Mouse (Mus musculus) neural tube, embryonic 13.5 days (tissue): ENCODE data around the gene Foxa1. TPM values are rescaled to one million over a fixed set of nuclear protein-coding genes. Genes with fewer than 3 reads are reported as not detected.

Source experiments
- ATAC-seq: fragments of 200-750 bp; cut with Nextera tagmentation; 2 replicates; pipeline ENCODE4 v1.8.0; 2017; ENCODE audit warnings: low read depth, mild to moderate bottlenecking, moderate TSS enrichment, moderate library complexity
- H3K27ac ChIP-seq: fragments of 300-500 bp; sonication (generic); replicated peaks from 2 replicates; pipeline ENCODE4 v1.5.1; 2015; ENCODE audit warnings: moderate library complexity, mild to moderate bottlenecking, inconsistent platforms
- H3K27me3 ChIP-seq: fragments of 300-500 bp; sonication (generic); 2 replicates; pipeline ENCODE4 v1.6.1; 2015; ENCODE audit warnings: mild to moderate bottlenecking, inconsistent platforms
- H3K36me3 ChIP-seq: fragments of 300-500 bp; sonication (generic); 2 replicates; pipeline ENCODE4 v1.6.1; 2015; ENCODE audit warnings: mild to moderate bottlenecking, inconsistent platforms
- H3K4me1 ChIP-seq: fragments of 300-500 bp; sonication (generic); replicated peaks from 2 replicates; pipeline ENCODE4 v1.6.1; 2015; ENCODE audit warnings: inconsistent platforms
- H3K4me2 ChIP-seq: fragments of 300-500 bp; sonication (generic); 2 replicates; pipeline ENCODE4 v1.6.1; 2015; ENCODE audit warnings: inconsistent platforms, mild to moderate bottlenecking, moderate library complexity
- H3K4me3 ChIP-seq: fragments of 300-500 bp; sonication (generic); 2 replicates; pipeline ENCODE4 v1.5.1; 2015; ENCODE audit warnings: mild to moderate bottlenecking, inconsistent platforms
- H3K9ac ChIP-seq: fragments of 300-500 bp; sonication (generic); 2 replicates; pipeline ENCODE4 v1.6.1; 2015; ENCODE audit warnings: moderate library complexity, mild to moderate bottlenecking, inconsistent platforms
- H3K9me3 ChIP-seq: fragments of 300-500 bp; sonication (generic); 2 replicates; pipeline ENCODE4 v1.6.1; 2016; ENCODE audit warnings: inconsistent platforms
- WGBS: fragments of 180-500 bp; shearing (Covaris S2); methylation state at CpG from one replicate; pipeline ENCODE4 v1.1.7; 2015; 5-methylcytosine and 5-hydroxymethylcytosine counted together
- polyA plus RNA-seq: library from polyadenylated mRNA; unstranded; fragments of >200 nt; fragmentation: Nextera tagmentation; extraction: Ambion mirVana; gene quantifications from 2 replicates; pipeline ENCODE4 v1.2.1, GENCODE M21; 2015

The Foxa1 gene
- polyA plus RNA-seq, 1 experiment from 2014 or later = 0.74 TPM

DNA sequence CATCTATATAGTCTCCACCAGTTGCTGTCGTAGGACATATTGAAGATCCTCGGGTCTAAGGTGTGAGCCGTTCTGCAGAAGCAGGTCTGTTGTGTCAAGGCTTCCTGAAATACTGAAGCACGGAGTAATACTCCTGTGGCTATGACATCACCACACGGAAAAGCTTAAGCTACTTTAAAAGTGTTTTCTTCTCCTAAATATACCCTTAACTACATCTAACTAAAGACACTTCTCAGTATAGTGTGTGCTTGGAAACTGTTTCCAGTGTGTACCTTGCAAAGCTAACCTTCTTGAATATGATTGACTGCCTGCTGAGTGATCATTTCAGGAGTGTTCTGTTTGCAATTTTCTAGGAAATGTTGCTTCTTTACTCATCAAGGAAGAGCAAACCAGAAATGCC, 35.2 kb downstream of the Foxa1 start:
- peaks cover 3% of the 10 kb centered on the region; the same call in 1 of the 2 replicates for H3K27me3 ChIP-seq
- no peak for ATAC-seq
- no peaks in the 10 kb centered on the region for H3K4me1 ChIP-seq
- H3K36me3 ChIP-seq = no peaks in the 10 kb centered on the region
- 83% methylated on average over 5 of the region's 5 CpGs for WGBS
- no peak overlapping the region for H3K4me3 ChIP-seq
- no peaks in the 10 kb centered on the region for H3K9me3 ChIP-seq
- no peak overlapping the region for H3K4me2 ChIP-seq
- H3K27ac ChIP-seq = no peak overlapping the region
- no peak overlapping the region for H3K9ac ChIP-seq

DNA sequence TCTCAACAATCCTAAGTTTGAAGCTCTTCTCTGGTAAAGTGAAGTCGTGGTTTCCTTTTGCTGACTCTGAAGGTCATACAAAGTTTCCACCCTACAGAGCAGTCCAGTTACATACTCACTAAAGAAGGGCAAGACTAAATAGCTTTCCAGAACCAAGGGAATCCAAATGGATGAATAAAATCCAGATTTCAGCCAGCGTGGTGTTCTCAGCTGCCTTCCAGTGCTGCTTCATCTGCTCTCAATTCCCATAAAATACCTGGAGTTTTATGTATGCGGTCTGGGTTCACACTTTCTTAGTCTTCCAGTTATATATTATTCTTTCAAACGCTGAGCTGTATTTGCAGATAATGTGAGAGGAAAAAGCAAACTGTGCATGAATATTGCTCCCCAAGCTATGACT, 35.6 kb downstream of the Foxa1 start:
- no peaks in the 10 kb centered on the region for H3K9me3 ChIP-seq

DNA sequence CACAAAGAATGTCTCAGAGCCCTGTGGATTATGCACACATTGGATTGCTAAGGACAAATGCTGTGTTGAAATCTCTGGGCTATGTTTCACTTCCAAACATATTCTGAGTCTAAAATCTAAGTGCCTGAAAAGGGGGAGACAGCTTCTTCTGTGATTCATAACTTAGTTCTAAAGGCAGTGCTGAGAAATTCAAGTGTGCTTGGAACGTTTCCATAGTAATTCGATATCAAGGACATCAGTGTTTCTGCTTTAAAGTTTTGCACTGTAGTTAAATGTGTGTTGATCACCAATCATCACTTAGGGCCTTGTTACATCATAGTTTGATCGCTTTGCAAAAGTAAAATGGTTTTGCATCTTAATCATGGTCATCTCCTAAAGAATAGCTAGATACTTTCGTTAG, 37.0 kb downstream of the Foxa1 start:
- Histone ChIP-seq H3K4me3 (no peak overlapping the region), H3K9ac (no peak overlapping the region), H3K36me3 (no peaks in the 10 kb centered on the region), H3K27me3 (no peaks in the 10 kb centered on the region), H3K9me3 (no peaks in the 10 kb centered on the region), H3K4me1 (no peaks in the 10 kb centered on the region), H3K27ac (no peak overlapping the region), H3K4me2 (no peak overlapping the region)
- no peak for ATAC-seq
- 83% methylated on average over 4 of the region's 4 CpGs for WGBS

More for the DNA sequence above, 35.6 kb downstream of the Foxa1 start:
- Histone ChIP-seq H3K27me3 (peaks cover 3% of the 10 kb centered on the region; the same call in 1 of the 2 replicates), H3K4me2 (no peak overlapping the region), H3K4me3 (no peak overlapping the region), H3K27ac (no peak overlapping the region), H3K4me1 (no peaks in the 10 kb centered on the region), H3K36me3 (no peaks in the 10 kb centered on the region), H3K9ac (no peak overlapping the region)
- 84% methylated on average over 4 of the region's 4 CpGs for WGBS
- ATAC-seq = no peak

DNA sequence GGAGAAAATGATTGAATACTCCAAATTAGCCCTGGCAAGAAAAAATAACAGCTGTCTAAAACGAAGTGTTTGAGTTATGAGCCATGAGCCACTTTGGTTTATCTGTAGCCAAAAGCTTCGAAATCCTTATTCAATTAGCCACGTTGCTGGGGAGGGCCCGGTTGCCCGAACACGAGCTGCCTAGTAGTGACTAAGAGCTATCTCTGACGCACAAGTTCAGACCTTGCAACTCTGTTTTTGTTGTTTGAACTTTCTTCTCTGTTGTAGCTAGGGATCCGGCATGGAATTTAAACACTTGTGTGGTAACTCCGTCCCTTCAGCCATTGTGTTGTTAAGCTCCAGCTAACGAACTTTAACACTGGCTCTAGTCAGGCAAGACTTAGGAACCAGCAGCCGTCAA, 37.8 kb downstream of the Foxa1 start:
- WGBS = 59% methylated on average over 11 of the region's 11 CpGs
- Histone ChIP-seq H3K27me3 (no peaks in the 10 kb centered on the region), H3K36me3 (no peaks in the 10 kb centered on the region), H3K27ac (no peak overlapping the region), H3K4me2 (no peak overlapping the region), H3K4me3 (no peak overlapping the region), H3K9me3 (no peaks in the 10 kb centered on the region), H3K4me1 (no peaks in the 10 kb centered on the region), H3K9ac (no peak overlapping the region)
- ATAC-seq = no peak

DNA sequence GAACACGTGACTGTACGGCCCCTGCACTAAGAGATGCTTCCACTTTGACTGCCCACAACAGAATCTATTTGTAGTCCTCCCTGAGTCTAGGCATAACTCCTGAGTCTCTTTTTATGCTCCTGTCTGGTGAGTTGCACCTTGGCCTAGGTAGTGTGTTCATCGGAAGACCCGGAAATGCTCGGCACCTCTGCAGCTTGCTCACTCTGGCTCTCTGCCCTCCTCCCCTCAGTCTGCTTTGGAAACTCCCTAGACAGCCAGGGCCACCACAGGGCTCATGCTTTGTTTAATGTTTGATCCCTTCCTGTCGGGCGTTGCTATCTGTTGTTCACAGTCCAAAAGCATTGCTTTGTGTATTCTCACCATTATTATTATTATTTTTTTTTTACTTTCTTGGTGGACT, 41.4 kb downstream of the Foxa1 start:
- no peak overlapping the region for H3K4me3 ChIP-seq
- WGBS = 82% methylated on average over 7 of the region's 7 CpGs
- no peak overlapping the region for H3K9ac ChIP-seq
- no peaks in the 10 kb centered on the region for H3K27me3 ChIP-seq
- H3K4me2 ChIP-seq = no peak overlapping the region
- no peak overlapping the region for H3K27ac ChIP-seq
- H3K4me1 ChIP-seq = no peaks in the 10 kb centered on the region
- ATAC-seq = no peak
- H3K36me3 ChIP-seq = no peaks in the 10 kb centered on the region
- H3K9me3 ChIP-seq = no peaks in the 10 kb centered on the region

DNA sequence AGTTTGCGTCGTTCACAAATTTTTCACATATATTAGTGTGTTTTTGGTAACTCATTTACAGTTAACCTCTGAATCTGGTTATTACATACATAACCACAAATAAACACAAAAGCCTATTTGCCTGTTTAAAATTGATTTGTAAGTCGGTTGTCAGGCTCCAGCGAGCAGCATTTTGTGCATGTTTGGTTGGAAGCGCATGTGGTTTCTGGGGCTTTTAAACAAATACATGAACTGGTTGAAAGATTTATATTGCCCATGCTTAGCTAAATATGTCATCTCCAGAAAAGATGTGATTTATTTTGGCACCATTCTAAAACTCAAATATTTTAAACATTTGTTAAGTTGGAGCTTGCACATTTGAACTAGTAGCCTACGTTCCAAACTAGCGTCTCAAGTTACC, 46.5 kb downstream of the Foxa1 start:
- ATAC-seq = no peak
- Histone ChIP-seq H3K9me3 (no peaks in the 10 kb centered on the region), H3K4me3 (no peak overlapping the region), H3K4me2 (no peak overlapping the region), H3K27me3 (no peaks in the 10 kb centered on the region), H3K27ac (no peak overlapping the region), H3K4me1 (no peaks in the 10 kb centered on the region), H3K36me3 (no peaks in the 10 kb centered on the region), H3K9ac (no peak overlapping the region)
- WGBS = 78% methylated on average over 7 of the region's 7 CpGs

DNA sequence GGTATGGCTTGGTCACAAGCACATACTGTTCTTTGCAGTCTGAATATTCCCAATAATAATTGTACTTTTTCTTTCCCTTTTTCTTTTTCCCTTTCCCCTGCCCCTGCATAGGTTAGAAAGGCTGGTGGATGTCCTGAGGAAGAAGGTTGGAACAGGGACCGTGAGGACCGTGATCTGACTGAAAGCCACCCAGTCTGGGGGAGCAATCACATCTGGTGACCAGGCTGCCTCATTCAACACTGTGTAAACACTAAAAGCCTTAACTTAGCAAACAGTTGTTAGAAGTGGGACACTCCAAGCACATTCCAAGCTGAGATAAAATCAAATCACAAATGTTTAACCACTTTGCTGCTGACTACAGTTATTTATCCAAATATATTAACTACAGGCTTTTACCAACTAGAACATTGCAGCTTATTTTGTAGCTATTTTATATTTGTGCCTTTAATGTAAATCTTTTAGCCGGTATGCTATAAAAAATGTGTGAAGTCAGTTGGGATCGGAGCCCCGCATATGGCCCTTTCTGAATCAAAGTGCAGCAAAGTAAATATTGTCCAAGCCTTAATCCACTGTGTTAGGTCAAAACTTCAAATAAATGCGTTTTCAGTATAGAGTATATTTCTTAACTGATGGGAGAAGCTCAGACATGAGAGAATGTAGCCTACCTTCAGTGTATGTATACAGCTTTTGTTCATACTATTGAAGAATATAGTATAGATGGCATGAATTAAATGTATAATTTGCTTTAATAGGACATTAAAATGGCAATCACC, 50.2 kb downstream of the Foxa1 start:
- Histone ChIP-seq H3K9me3 (no peaks in the 10 kb centered on the region), H3K9ac (no peak overlapping the region), H3K4me1 (no peaks in the 10 kb centered on the region), H3K36me3 (no peaks in the 10 kb centered on the region), H3K4me3 (no peak overlapping the region), H3K27ac (no peak overlapping the region), H3K27me3 (no peaks in the 10 kb centered on the region), H3K4me2 (no peak overlapping the region)
- 83% methylated on average over 6 of the region's 6 CpGs for WGBS
- no peak for ATAC-seq

Other genes with a start within 250 kb of the Foxa1 start
- gene Ttc6, start 17.2 kb upstream of the Foxa1 start, polyA plus RNA-seq = 0.40 and 0.46 TPM in 2 replicates